Mouse (Mus musculus) left cerebral cortex, postnatal 36 days (tissue): Measurements from ENCODE around the gene Unc13d. TPM values are rescaled to one million over a fixed set of nuclear protein-coding genes. Genes with fewer than 3 reads are reported as not detected.
"Not testable (repeated sequence)": the region's sequence is repeated elsewhere in the genome, so short reads cannot be mapped to it uniquely, and the experiment has no call there.

Experiments
- DNase-seq, 2 experiments: peaks; one replicate each; pipeline ENCODE4 v3.0.0; 2021 to 2022; ENCODE audit warnings: low spot score in 2 of 2, mixed read lengths in 1 of 2
- intact Hi-C: fragments of 180-260 bp; cut with DNase I; formaldehyde crosslinking; loops from one replicate; pipeline ENCODE4 v1.15.1; 2025
- total RNA-seq, 2 experiments: library from RNA; stranded (reverse); gene quantifications; 2 replicates each; pipeline ENCODE4 v1.2.3; 2021

Unc13d gene
- total RNA-seq, 2 experiments from 2014 or later: 0.93 to 1.0 TPM

DNA sequence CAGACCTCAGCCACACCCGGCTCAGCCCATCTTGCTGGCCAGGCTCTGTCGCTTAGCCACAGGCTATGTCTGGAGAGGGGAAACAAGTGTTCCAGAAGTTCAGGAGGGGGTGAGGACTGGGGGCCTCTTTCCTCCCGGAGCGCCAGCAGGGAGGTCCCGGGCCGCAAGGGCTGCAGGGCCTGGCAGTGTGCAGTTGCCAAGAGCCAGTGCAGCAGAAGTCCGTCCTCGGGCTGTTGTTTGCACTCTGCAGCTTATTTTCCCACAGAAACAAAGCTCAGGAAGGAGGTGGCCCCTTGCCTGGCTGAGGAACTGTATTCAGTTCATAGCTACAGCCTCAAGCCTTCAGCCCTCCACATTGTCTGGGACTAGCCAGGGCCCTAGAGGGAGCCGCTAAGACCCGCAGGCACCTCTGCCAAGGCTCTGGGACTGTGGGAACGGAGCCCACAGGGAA lies 24.2 kb upstream of the Unc13d start:
- no peak for DNase-seq
- intact Hi-C loops: no loop called here

DNA sequence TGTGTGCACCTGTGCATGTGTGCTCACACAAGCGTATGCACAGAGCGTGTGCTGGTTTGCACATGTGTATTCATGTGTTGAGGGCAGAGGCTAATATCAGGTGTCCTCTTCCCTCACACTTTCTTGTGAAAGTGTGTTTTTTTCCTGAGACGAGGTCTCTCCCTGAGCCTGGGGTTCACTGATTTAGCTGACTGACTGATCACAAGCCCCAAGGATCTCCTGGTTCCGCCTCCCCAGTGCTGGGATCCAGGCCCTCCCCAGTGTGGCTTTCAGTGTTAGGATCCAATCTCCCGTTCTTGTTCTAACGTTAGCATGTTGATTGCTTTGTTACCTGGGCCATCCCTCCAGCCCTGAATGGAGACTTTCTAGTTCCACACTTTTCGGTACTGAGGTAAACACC lies 23.1 kb upstream of the Unc13d start:
- intact Hi-C loops: no loop called here

DNA sequence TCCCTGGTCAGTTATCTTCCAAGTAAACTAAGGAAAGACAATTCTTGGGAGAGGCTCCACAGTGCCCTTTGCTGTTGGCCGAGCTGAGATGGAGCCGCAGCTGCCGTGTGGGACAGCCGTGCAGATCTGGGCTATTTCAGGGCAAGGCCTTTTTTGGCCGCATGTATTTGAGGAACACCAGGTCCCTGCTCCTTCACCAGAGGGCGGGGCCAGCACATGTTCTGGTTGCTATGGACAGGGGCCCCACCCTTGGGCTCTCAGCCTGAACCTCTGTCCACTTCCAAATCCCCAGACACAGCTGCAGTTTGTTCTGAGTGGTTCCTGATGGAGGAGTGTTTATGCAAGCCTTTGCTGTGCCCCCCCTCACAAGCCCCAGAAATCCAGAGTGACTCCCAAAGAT lies 22.6 kb upstream of the Unc13d start:
- intact Hi-C loops: no loop called here
- DNase-seq: no peak

More for the DNA sequence above, 23.1 kb upstream of the Unc13d start:
- no peak for DNase-seq

DNA sequence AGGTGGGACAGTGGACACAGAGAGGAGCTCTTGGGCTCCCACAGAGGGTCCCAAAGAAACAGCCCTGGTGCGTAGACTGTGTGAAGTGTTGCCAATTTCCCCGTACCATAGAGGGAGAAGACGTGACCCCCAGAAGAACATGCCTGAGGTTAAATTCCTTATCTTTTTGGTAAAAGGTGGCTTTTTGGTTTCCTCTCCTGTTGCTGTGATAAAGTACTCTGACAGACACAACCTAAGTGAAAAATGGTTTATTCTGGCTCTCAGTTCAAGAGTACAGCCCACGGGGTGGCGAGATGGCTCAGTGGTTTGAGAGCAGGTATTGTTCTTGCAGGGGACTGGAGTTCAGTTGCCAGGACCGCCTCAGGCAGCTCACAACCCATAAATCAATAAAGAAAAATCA lies 21.7 kb upstream of the Unc13d start:
- DNase-seq: no peak
- intact Hi-C loops: no loop called here

DNA sequence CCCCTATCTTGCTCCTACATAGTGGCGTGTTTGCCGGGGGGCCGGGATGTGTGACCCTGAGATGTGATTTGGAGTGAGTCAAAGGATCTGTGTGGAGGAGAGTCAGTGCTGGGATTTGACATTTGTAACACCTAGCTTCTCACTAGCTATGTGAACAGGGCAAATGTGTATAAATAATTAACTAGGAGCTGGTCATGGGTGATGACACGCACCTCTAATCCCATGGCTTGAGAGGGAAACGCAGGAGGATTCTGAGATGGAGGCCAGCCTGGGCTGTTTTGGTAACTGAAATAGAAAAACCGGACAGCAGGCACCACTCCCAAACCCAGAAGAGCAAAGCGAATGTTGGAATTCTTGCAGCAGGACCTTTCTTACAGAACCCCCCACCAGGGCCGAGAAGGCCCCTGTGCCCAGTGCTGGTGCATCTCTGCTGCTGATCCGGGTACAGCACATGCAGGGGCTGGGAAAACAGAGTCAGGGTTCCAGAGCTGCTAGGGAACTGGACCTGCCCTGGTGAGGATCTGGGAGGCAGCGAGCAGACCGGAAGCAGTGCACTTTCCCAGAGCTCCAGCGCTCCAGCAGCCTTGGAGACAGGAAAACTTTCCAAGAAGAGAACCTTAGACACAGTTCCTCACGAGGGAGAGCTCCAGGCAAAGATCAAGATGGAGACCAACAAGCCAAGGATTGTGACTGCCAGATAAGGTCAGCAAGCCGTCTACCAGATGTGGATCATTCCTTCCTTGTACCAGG lies 21.1 kb upstream of the Unc13d start:
- intact Hi-C loops: no loop called here
- DNase-seq: no peak

DNA sequence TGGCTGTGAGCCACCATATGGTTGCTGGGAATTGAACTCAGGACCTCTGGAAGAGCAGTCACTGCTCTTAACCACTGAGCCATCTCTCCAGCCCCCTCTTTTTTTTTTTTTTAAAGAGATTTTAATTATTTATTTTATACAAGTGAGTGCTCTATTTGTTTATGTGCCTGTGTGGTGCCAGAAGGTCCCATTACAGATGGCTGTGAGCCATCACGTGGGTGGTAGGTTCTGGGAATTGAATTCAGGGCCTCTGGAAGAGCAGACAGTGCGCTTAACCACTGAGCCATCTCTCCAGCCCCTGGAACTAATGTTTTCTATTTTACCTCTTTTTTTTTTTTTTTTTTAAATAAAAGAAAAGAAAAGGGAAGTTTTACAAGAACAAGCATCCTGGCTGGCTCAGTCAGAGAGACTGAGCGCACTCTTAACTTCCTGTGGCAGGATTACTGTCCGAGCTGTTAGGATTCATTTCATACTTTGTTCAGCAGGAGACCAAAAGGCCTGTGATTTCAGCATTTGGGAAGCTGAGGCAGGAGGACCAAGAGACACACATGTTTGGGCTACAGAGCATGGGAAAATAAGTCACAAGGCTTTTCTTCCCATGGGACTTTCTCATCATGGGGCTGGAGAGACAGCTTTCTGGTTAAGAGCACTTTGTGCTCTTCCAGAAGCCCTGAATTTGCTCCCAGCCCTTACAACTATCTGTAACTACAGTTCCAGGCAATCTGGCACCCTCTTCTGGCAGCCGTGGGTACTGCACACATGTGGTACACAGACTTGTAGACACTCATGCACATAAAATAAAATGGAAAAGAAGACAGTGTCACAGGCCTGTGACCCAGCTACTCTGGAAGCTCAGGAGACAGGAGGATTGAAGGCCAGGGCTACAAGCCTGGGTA lies 18.7 kb upstream of the Unc13d start:
- no peak for DNase-seq
- intact Hi-C loops: no loop called here

DNA sequence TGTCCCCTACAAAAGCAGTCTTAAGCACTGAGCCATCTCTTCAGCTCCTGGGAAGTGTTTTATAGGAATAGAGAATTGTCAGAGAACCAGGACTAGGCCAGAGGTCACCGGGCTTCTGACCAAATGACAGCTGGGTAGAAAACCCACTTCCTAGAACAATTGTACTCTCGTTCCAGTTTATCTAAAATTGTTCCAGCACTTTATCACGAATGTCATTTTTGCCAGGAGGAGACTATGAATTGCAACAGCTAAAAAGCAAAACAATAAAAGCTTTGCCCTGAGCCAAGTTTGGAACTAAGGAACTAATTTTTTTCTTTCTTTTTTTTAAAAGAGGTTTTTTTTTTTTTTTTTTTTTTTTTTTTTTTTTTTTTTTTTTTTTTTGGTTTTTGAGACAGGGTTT lies 17.8 kb upstream of the Unc13d start:
- intact Hi-C loops: no loop called here

DNA sequence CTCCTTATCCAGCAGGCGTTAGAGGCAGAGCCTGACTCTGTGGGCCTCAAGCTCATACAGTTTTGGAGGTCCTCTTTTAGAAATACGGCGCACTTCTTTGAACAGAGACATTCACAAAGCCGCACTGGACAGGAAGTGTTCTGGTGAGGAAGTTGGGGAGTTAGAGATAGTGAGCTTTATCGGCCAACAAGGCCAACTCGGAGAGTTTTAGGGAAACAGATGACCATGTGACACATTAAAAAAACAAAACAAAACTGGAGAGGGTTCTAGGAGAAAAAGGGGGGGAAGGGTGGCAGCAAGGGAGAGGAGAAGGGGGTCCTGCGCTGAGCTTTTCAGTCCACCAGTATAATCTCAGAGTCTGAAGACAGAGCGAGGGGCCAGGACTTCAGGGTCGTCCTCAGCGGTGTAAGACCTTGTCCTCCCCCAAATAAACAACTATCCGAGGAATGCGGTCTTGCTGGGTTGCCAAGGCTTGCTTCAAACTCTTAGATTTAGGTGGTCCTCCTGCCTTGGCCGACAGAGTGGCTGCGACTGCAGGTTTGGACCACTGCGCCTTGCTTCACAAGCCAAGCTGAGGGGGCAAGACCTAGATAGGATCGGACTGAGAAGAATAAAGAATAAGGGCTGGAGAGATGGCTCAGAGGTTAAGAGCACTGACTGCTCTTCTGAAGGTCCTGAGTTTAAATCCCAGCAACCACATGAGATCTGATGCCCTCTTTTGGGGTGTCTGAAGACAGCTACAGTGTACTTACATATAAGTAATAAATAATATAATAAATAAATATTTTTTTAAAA lies 16.2 kb upstream of the Unc13d start:
- no peak for DNase-seq
- intact Hi-C loops: no loop called here

More for the DNA sequence above, 17.8 kb upstream of the Unc13d start:
- no peak for DNase-seq

DNA sequence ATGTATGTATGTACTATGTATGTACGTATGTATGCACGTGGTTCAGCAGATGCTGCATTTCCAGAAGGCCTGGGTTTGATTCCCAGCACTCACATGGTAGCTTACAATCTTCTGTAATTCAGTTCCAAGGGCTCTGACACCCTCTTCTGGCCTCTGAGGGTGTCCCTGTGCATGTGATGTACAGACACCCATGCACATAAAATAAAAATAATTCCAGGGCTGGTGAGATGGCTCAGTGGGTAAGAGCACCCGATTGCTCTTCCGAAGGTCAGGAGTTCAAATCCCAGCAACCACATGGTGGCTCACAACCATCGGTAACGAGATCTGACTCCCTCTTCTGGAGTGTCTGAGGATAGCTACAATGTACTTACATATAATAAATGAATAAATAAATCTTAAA lies 15.2 kb upstream of the Unc13d start:
- DNase-seq, intact Hi-C loops: not testable (repeated sequence)

DNA sequence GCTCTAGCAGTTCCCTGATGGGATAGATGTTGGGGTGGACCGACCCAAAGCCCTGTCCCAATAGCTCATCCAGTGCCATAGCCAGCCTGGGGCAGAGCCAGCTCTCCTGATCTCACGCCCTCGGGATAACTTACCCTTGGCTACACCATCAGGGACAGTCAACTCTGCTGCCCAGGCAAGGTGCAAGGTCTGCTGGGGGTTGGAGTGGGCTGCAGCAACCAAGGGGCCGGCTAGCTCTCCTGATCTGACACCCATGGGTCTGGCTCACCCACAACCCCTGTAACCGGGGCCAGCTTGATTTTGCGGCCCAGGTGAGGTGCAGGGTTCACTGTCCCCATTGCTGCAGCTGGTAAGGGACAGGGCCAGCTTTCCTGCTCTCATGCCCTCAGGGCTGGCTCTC lies 13.8 kb upstream of the Unc13d start:
- DNase-seq: no peak
- intact Hi-C loops: no loop called here

DNA sequence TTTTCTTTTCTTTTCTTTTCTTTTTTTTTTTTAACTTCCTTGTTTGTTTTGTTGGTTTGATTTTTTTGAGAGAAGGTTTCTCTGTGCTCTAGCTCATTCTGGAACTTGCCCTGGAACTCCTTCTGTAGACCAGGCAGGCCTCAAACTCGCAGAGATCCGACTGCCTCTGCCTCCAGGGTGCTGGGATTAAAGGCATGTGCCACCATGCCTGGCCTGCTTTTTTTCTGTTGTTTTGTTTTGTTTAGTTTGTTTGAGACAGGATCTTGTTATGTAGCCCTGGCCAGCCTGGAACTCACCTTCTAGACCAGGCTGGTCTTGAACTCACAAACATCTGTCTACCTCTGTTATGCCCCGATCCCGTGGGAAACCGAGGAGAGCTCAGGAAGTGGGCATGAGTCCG lies 11.8 kb upstream of the Unc13d start:
- intact Hi-C loops: no loop called here
- no peak for DNase-seq

DNA sequence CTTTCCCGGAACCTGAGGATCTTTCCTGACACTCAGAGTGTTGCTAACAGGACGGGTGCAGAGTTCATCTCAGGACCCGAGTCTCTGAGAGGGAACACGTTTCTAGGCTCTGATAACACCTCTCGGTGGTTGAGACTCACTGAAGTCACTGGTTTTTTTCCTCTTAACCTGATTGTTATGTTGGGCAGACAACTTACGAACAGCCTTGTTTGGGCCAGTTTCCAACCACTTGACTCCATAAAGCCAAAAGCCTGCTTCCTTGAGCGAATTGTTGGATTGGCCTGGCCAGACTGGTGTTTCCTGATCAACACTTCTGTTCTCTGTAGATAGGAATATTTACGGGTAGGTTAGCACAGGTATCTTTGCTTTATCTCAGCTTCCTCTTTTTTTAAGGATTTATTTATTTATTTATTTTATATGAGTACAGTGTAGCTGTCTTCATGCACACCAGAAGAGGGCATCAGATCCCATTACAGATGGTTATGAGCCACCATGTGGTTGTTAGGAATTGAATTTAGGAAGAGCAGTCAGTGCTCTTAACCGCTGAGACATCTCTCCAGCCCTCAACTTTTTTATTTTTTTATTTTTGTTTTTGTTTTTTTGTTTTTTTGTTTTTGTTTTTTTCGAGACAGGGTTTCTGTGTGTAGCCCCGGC lies 11.1 kb upstream of the Unc13d start:
- intact Hi-C loops: no loop called here

DNA sequence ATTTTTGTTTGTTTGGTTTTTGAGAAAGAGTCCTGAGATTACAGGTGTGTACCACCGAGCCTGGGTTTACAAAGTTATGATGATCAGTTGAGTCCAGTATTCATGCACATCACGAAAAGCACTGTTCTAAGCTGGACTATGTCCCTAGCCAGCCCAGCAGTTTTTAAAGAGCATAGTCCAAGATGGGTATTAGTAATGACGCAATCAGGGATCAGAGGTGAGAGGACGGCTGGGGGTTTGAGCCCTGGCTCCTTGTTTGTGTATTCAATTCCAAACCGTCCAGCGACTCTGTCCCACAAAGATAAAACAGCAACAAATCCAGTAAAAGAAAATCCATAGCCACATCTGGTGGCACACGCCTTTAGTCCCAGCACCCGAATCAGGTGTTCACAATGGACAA lies 10.4 kb upstream of the Unc13d start:
- DNase-seq: no peak
- intact Hi-C loops: no loop called here

More for the DNA sequence above, 11.1 kb upstream of the Unc13d start:
- DNase-seq: no peak

DNA sequence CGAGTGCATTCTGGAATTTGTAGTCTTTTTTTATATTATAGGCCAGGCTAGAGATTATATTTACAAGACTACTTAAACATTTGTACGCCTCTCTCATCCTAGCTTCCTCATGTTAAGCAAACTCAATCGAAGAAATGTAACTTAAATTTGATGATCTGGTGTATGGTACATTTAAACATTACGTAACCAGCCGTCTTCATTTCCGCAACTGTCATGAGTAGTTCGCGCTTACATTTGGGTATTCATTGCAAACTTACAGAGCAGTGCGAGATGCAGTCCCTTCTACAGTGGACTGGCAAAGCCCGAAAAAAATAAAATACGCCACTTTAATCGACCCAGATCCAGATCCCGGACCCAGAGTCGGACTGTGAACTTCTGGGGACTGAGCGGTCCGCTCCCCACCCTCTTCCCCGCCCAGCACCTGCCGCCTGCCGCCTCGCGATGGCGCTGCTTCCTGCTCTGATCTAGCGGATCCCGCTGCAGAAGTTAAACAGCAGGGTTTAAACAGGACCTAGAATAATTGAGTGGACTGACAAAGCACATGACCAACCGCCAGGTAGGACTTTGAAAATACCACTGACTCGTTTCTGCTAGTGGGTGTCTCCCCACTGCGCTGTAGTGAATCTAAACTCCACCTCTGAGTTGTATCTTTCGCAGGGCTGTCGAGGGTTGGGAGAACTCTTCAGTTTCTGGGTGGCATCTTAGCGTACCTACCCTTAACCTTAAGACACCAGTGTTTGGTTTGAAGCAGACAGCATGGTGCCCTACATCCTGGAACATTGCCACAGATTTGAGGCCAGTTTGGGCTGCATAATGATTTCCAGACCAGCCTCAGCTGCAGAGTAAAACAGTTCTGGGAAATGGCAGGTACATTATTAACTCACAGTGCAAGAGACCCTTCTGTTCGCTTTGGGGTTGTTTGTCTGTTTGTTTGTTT lies 9.7 kb upstream of the Unc13d start:
- DNase-seq: peak; percentile 79 to 82
- intact Hi-C loops: loop anchor here (1.0 to 2.0 kb wide), 3 partner anchors 43 to 57 kb away; partner anchors contain the start of genes Mrpl38 and Unk

DNA sequence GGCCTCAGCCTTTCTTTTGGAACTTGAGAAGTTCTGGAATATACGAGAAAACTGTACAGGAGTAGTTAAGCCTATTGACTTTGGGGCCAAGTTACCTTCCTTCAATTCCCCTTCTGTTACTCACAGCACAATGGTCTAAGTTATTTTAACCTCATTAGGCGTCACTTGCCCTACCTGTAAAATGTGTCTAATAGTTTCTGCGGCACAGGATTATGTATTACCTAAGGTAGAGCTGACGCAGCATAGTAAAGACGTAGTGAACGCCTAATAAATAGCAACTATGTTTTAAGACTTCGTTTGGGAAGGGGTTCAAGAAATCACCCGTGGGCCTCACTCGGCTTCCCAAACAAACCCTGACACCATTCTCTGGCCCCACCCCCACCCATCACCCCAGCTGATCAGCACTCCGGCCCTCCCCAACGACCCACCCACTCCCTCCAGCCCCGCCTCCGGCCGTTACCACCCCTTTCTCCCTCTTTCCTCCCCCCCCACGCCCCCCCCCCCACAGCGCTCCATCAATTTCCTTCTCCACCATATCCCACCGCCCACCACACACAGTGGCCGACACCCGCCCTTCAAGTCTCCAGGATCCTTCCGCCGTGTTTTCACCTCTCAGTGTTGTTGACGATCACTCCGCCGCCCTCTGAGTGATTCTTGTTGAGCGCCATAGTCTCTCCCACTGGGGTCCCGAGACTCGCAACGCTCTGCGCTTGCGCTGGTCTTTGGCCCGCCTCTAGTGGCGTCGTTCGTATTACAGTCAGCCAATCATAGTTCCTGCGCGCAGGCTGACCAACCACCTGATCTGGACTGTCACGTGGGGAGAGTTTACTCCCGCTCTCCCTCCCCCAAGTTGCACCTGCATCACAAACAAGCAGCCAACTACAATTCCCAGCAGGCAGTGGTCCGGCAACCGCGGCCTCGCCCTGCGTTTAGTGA lies 8.8 kb upstream of the Unc13d start, which contains the start of gene Wbp2:
Wbp2 (minus strand) TSS at position 738 of the 936 bp plus-strand sequence.
- DNase-seq: peak; percentile 96 to 97
- intact Hi-C loops: loop anchor here (1.0 to 2.0 kb wide), 3 partner anchors 44 to 56 kb away; partner anchors contain the start of genes Mrpl38 and Unk

DNA sequence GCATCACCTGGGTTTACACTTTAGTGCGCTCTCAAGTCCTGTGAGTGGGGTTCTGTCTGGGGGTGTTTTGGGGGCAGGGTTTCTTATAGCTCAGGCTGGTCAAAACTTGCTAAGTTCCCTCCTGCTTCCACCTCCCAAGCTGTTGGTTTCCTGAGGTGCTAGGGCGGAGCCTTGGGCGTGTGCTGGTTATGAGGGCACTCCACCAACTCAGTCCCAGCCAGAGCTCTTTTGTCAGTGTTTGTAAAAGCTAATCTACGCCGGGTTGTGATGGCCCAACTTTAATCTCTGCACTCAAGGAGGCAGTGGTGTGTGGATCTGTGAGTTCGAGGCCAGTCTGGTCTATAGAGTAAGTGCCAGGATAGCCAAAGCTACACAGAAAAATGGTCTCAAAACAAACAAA lies 6.4 kb upstream of the Unc13d start:
- intact Hi-C loops: no loop called here

DNA sequence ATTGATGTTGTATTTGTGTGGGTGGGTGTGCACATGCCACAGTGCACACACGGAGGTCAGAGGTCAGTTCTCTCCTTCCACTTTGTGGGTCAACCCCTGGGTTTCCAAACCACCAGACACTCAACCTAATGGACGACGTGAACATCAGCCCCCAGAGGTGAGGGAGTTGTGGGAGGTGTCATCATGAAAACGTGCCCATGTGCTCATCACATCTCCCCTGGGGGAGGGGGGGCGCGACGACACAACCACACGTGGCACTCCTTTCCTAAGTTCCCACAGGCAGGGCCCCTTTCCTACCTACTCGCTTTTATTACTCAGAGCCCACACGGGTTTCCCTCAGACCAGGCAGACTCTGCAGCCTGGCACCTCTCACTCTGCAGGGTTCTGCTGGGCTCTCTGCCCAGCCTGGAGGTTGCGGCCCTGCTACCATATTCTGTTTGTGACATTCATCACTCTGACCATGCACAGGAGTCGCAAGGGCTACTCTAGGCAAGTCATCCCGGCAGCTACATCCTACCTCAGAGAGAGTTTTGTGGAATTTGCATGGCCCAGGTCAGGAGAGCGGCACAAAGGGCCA lies 5.4 kb upstream of the Unc13d start:
- DNase-seq: no peak
- intact Hi-C loops: no loop called here

More for the DNA sequence above, 6.4 kb upstream of the Unc13d start:
- DNase-seq: no peak
